Mouse (Mus musculus) liver, embryonic 12.5 days (tissue): Measurements from ENCODE around the gene Tbx1. TPM values are rescaled to one million over a fixed set of nuclear protein-coding genes. Genes with fewer than 3 reads are reported as not detected.
A peak's percentile ranks its signal among the peaks of the same experiment; 100 is the strongest.

Source experiments
- ATAC-seq: fragments of 200-750 bp; cut with Nextera tagmentation; 2 replicates; pipeline ENCODE4 v1.8.0; 2017; ENCODE audit warnings: moderate number of reproducible peaks, mild to moderate bottlenecking, moderate library complexity
- H3K27ac ChIP-seq: fragments of 300-500 bp; sonication (generic); 2 replicates; pipeline ENCODE4 v1.5.1; 2016; ENCODE audit warnings: mild to moderate bottlenecking
- H3K27me3 ChIP-seq: fragments of 300-500 bp; sonication (generic); replicated peaks from 2 replicates; pipeline ENCODE4 v1.6.1; 2016; ENCODE audit warnings: mild to moderate bottlenecking, moderate library complexity
- H3K36me3 ChIP-seq: fragments of 300-500 bp; sonication (generic); 2 replicates; pipeline ENCODE4 v1.6.1; 2016; ENCODE audit warnings: mild to moderate bottlenecking, moderate library complexity
- H3K4me1 ChIP-seq: fragments of 300-500 bp; sonication (generic); 2 replicates; pipeline ENCODE4 v1.6.1; 2016
- H3K4me2 ChIP-seq: fragments of 300-500 bp; sonication (generic); 2 replicates; pipeline ENCODE4 v1.6.1; 2016; ENCODE audit warnings: mild to moderate bottlenecking, moderate library complexity
- H3K4me3 ChIP-seq: fragments of 300-500 bp; sonication (generic); 2 replicates; pipeline ENCODE4 v1.5.1; 2016; ENCODE audit warnings: mild to moderate bottlenecking, moderate library complexity
- H3K9ac ChIP-seq: fragments of 300-500 bp; sonication (generic); 2 replicates; pipeline ENCODE4 v1.6.1; 2016; ENCODE audit warnings: mild to moderate bottlenecking, moderate library complexity
- H3K9me3 ChIP-seq: fragments of 300-500 bp; sonication (generic); replicated peaks from 2 replicates; pipeline ENCODE4 v1.6.1; 2016; ENCODE audit warnings: mild to moderate bottlenecking, moderate library complexity
- WGBS: fragments of 180-500 bp; shearing (Covaris S2); methylation state at CpG from one replicate; pipeline ENCODE4 v1.1.7; 2016; ENCODE audit not compliant: insufficient replicate concordance; 5-methylcytosine and 5-hydroxymethylcytosine counted together
- polyA plus RNA-seq: library from polyadenylated mRNA; unstranded; fragments of >200 nt; fragmentation: Nextera tagmentation; extraction: Ambion mirVana; gene quantifications from 2 replicates; pipeline ENCODE4 v1.2.1, GENCODE M21; 2016

Gene Tbx1
- 0.08 TPM in 1 of 2 replicates, not detected in the other for polyA plus RNA-seq

DNA sequence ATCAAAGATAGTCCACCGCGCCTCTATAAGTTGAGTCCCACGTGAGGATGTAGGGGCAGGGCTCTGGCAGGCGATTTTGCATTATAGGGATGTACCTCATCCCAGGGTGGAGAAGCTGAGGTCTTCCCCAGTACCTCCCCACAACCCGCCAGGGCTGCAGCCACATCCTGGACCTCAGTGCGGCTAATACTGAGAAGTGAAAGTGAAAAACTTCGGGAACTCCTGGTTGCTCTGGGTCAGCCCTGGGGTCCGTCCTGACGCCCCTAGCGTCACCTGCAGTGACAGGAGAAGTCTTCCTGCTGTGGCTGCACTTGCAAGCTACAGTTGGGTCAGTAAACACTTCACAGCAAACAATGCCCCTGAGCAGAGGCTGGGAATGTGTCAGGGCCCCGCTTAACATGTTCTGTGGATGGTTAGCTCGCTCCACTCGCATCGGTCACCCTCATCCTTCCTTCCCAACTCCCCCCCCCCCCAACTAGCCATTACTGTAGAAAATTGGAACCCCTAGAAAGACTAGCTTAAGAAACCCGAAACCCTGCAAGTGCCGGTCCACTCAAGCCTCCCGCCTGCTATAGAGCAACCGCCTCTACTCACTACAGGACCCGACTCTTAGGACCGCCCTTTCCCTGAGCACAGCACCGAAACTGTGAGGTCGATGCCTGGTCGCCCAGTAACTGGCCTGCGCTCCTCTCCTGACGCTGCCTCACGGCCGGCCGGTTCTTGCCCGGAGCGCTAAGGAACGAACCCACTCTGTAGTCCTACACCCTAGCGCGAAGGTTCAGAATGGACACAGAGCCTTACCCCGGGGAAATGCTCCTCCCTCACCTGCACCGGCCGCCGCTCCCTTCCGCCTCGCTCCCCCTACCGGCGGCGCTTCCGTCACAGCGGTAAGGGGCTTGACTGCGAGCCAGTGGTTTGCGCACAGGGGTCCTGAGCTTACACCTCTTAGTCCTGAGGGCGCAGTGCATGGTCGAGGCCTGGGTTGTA, at the start of gene Tbx1:
TSS of gene Tbx1 (minus strand) at position 868 of the 987 bp plus-strand sequence.
- Histone ChIP-seq H3K4me2 (peak within 1 kb of the TSS; percentile 62), H3K27me3 (peaks cover 98% of the 10 kb centered on the region), H3K4me3 (peak within 1 kb of the TSS; percentile 43), H3K27ac (no peak within 1 kb of the TSS), H3K9ac (no peak within 1 kb of the TSS), H3K4me1 (peaks cover 41% of the 10 kb centered on the region), H3K36me3 (no peaks in the 10 kb centered on the region), H3K9me3 (no peaks in the 10 kb centered on the region)
- no peak for ATAC-seq
- 3% methylated on average over 48 of the region's 48 CpGs for WGBS

DNA sequence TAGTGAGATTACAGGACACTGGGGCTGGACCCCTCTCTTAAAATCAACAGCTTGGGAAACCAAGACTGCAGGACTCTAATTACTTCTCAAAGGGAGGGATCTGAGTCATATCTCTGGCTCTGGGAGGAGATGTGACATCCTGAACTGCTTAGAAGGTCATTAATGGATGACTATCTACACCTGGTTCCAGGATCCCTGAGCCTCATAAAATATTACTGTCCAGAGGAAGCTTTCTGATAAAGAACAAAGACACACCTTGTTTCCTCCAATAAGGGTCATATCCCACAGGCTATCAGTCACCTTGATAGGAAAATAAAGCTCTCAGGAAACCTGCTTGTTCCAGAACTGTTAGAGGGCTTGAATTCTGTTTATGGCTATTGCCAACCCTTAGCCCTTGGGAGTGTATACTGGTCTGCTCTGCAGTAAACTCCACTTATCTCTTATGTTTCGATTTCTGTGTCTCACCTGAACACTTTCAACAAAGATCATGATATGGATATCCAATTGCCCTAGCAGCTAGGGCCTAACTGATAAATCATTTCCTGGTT, 49.0 kb upstream of the Tbx1 start:
- no peaks in the 10 kb centered on the region for H3K4me1 ChIP-seq
- no peak overlapping the region for H3K9ac ChIP-seq
- peaks cover 36% of the 10 kb centered on the region; the same call in 1 of the 2 replicates for H3K27me3 ChIP-seq
- no peak overlapping the region for H3K4me2 ChIP-seq
- 48% methylated on average over 1 of the region's 1 CpGs for WGBS
- no peak overlapping the region for H3K4me3 ChIP-seq
- no peak overlapping the region for H3K27ac ChIP-seq
- no peaks in the 10 kb centered on the region for H3K9me3 ChIP-seq
- no peaks in the 10 kb centered on the region for H3K36me3 ChIP-seq
- no peak for ATAC-seq

DNA sequence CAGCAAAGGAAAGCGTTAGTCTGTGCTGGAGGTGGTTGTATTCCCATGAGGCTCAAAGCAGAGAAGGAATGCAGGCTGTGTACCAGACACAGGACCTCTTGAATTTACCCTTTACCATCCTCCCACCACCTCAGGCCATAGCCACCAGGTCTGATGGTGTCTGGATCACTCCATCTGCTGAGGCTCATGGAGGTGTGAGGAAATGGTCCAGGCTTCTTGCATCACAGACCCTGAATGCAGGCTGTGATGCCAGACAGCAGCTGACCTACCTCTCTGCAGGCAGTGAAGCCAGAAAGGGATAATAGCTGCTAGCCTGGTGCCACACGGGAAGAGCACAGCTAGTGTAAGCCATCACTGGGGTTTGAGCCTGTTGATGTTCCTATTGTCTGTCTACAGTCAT, 47.9 kb upstream of the Tbx1 start:
- Histone ChIP-seq H3K27me3 (peaks cover 38% of the 10 kb centered on the region), H3K36me3 (no peaks in the 10 kb centered on the region), H3K9me3 (no peaks in the 10 kb centered on the region), H3K9ac (no peak overlapping the region), H3K27ac (no peak overlapping the region), H3K4me3 (no peak overlapping the region), H3K4me2 (no peak overlapping the region), H3K4me1 (no peaks in the 10 kb centered on the region)
- no peak for ATAC-seq
- WGBS, result 54% methylated on average over 2 of the region's 2 CpGs

DNA sequence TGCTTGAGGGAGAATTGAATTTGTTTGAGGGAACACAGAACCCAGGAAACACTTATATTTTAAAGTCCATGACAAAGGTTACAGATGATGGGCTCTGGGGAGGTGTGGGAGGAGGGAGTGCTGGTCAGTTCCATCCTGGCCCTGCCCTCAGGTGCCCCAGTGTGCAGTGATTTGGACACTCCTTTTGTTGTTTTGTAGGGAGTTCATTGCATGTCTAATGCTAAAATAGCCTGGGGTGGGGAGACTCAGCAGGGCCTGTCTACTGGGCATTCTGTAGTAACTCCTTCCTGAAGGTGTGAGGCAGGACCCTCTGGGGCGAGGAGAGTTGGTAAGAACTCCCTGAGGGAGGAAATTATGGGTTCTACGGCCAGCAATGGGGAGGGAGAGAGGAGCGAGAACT, 46.3 kb upstream of the Tbx1 start:
- H3K4me1 ChIP-seq, result no peaks in the 10 kb centered on the region
- no peak overlapping the region for H3K4me2 ChIP-seq
- ATAC-seq, result no peak
- H3K36me3 ChIP-seq, result no peaks in the 10 kb centered on the region
- no peaks in the 10 kb centered on the region for H3K9me3 ChIP-seq
- H3K4me3 ChIP-seq, result no peak overlapping the region
- 25% methylated on average over 3 of the region's 3 CpGs for WGBS
- H3K27me3 ChIP-seq, result peaks cover 53% of the 10 kb centered on the region
- no peak overlapping the region for H3K27ac ChIP-seq
- no peak overlapping the region for H3K9ac ChIP-seq

GRCm38 (mm10) chr16:18636401-18636800, 45.9 kb upstream of the Tbx1 start:
- WGBS, result 61% methylated on average over 5 of the region's 5 CpGs
- peaks cover 57% of the 10 kb centered on the region for H3K27me3 ChIP-seq
- no peaks in the 10 kb centered on the region for H3K9me3 ChIP-seq
- no peak overlapping the region for H3K4me3 ChIP-seq
- no peaks in the 10 kb centered on the region for H3K36me3 ChIP-seq
- H3K4me2 ChIP-seq, result no peak overlapping the region
- ATAC-seq, result no peak
- H3K9ac ChIP-seq, result no peak overlapping the region
- no peaks in the 10 kb centered on the region for H3K4me1 ChIP-seq
- H3K27ac ChIP-seq, result no peak overlapping the region

- H3K4me1 ChIP-seq, result peaks cover 20% of the 10 kb centered on the region
- H3K27ac ChIP-seq, result no peak overlapping the region
- ATAC-seq, result no peak
- WGBS, result 29% methylated on average over 1 of the region's 1 CpGs
- H3K27me3 ChIP-seq, result peaks cover 76% of the 10 kb centered on the region
- no peaks in the 10 kb centered on the region for H3K36me3 ChIP-seq
- H3K9ac ChIP-seq, result no peak overlapping the region
- no peak overlapping the region for H3K4me3 ChIP-seq
- H3K4me2 ChIP-seq, result no peak overlapping the region
- no peaks in the 10 kb centered on the region for H3K9me3 ChIP-seq
These were observed 42.9 kb upstream of the Tbx1 start for GRCm38 (mm10) chr16:18633333-18633732.

- ATAC-seq, result no peak
- Histone ChIP-seq H3K4me3 (no peak overlapping the region), H3K4me1 (peaks cover 20% of the 10 kb centered on the region), H3K27ac (no peak overlapping the region), H3K4me2 (no peak overlapping the region), H3K27me3 (peaks cover 79% of the 10 kb centered on the region), H3K9ac (no peak overlapping the region), H3K36me3 (no peaks in the 10 kb centered on the region), H3K9me3 (no peaks in the 10 kb centered on the region)
- 42% methylated on average over 2 of the region's 2 CpGs for WGBS
These were observed 42.3 kb upstream of the Tbx1 start for GRCm38 (mm10) chr16:18632816-18633215.

GRCm38 (mm10) chr16:18632059-18632458, 41.6 kb upstream of the Tbx1 start:
- ATAC-seq, result no peak
- no peak overlapping the region for H3K27ac ChIP-seq
- H3K9ac ChIP-seq, result no peak overlapping the region
- no peaks in the 10 kb centered on the region for H3K36me3 ChIP-seq
- peaks cover 20% of the 10 kb centered on the region for H3K4me1 ChIP-seq
- no peak overlapping the region for H3K4me2 ChIP-seq
- H3K9me3 ChIP-seq, result no peaks in the 10 kb centered on the region
- 44% methylated on average over 3 of the region's 3 CpGs for WGBS
- peaks cover 80% of the 10 kb centered on the region for H3K27me3 ChIP-seq
- H3K4me3 ChIP-seq, result no peak overlapping the region

GRCm38 (mm10) chr16:18631141-18631540, 40.7 kb upstream of the Tbx1 start:
- Histone ChIP-seq H3K27me3 (peaks cover 83% of the 10 kb centered on the region), H3K27ac (no peak overlapping the region), H3K4me3 (no peak overlapping the region), H3K4me2 (no peak overlapping the region), H3K36me3 (no peaks in the 10 kb centered on the region), H3K9ac (no peak overlapping the region), H3K9me3 (no peaks in the 10 kb centered on the region), H3K4me1 (peaks cover 27% of the 10 kb centered on the region)
- no peak for ATAC-seq
- WGBS, result 45% methylated on average over 7 of the region's 7 CpGs

GRCm38 (mm10) chr16:18630291-18630690, 39.8 kb upstream of the Tbx1 start:
- Histone ChIP-seq H3K27me3 (peaks cover 85% of the 10 kb centered on the region), H3K9me3 (no peaks in the 10 kb centered on the region), H3K4me1 (peaks cover 32% of the 10 kb centered on the region), H3K4me3 (peak overlapping the region; percentile 63), H3K9ac (no peak overlapping the region), H3K36me3 (no peaks in the 10 kb centered on the region), H3K27ac (no peak overlapping the region), H3K4me2 (peak overlapping the region; percentile 90)
- no peak for ATAC-seq
- 46% methylated on average over 5 of the region's 5 CpGs for WGBS

- Histone ChIP-seq H3K4me3 (peak within 1 kb of the TSS; percentile 63), H3K36me3 (no peaks in the 10 kb centered on the region), H3K27me3 (peaks cover 88% of the 10 kb centered on the region), H3K4me2 (peak within 1 kb of the TSS; percentile 90), H3K4me1 (peaks cover 32% of the 10 kb centered on the region), H3K27ac (no peak within 1 kb of the TSS), H3K9me3 (no peaks in the 10 kb centered on the region), H3K9ac (peak within 1 kb of the TSS; percentile 64)
- ATAC-seq, result peak; percentile 30
- under 1% methylated on average over 71 of the region's 93 CpGs for WGBS
These were observed 39.1 kb upstream of the Tbx1 start, which contains the start of gene Sept5 for GRCm38 (mm10) chr16:18629390-18630231. Sept5 (minus strand) TSS chr16:18629954.
